Mouse (Mus musculus): Measurements from ENCODE around the gene Spata32. TPM values are rescaled to one million over a fixed set of nuclear protein-coding genes. Genes with fewer than 3 reads are reported as not detected.

The Spata32 gene
- polyA plus RNA-seq (2015; fragmentation: Nextera tagmentation; extraction: Ambion mirVana): not detected in 2 replicates

DNA sequence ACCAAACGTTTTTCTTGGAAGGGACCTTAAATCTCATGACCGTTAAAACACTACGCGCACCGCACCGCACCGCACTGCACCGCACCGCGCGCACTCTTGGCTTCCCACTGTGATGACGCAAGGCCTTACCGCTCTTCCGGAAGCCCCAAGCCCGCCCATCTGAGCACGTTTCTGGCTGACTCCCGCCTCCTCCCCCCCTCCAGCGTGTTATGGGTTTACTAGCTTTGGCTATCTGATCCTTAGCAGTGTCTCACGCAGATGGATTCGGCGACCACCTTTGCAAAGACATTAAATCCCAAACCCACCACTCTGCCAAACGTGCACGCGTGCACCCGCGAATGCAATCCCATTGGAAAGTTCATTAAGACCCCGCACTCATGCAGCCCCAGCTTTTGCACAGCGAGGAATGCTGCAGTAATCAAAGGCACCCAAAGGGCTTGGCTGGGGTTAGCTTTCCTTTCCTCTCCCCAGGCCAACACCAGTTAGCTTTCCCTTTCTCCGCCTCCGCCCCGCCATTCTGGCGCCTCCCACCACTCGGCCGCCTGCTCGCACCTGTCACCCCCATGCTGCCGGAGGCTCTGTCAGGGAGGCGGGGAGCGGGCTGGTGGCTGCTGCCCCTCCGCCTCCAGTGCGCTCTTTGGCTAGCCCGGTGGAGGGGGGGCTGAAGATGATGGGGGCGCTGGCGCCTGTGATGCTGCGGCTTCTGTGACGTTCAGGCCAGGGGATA, at the start of gene Spata32:
Gene Spata32, minus strand, starts transcription at position 643 of the 727 bp plus-strand sequence.

DNA sequence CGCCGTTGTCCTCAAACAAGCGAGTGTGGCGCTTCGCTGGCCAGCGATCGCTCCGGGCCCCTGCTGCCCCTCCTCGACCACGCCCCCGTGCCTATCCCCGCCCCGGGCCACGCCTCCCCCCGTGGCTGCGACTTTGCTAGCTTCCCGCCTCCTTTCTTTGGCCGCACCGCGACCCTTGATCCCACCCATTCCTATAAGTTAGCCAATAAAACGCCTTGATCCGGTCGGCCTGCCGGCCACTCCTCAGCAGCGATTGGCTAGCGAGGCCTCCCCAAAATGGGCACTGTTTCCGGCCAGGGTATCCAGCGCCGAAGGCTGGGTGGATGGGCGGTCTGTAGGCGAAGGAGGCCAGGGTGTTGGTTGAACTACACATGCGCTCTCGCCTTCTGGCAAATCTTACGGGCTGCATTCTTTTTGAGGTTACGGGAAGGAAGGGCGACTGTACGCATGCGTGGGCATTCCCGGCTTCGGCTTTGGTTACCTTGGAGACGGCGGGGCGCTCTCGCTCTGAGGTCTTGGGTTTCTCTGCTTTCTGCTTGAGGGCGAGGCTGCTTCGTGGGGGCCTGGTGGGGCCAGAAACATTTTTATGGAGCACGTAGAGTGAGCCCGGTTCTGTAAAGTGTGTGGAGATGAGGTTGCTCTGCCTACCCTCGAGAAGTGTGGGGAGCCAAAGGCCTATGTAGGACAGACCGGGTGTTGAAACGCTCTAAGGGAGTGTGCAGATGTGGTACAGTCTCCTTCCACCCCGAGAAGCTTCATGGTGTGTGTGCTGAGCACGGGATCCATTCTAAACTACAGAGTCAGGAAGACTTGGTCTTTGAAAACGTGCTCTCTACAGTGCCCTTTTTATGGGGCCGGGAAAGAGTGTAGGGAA, 49.4 kb upstream of the Spata32 start, which contains the start of gene Map3k14:
Gene Map3k14, minus strand, starts transcription at position 127 of the 874 bp plus-strand sequence.

DNA sequence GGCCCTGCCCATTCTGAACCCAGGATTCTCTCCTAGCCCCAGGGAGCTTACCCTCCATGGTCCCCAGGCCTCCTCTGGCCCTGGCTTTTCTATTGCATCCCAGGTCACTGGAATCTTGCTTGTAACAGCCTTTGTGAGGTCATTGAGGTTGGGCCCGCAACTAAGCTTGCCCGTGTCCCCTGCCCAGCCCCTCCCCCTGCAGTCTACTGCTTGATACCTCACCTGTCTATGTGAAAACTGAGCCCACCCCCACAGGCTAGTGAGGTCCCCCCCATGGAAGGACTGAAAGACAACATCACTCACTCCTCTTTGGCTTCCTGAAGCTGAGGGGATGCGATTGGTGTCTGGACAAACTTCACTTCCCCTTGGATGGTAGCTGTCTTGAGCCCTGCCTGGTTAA, 9.8 kb downstream of the Spata32 start, which contains the start of gene 1700023F06Rik:
Gene 1700023F06Rik, minus strand, starts transcription at position 101 of the 400 bp plus-strand sequence.

DNA sequence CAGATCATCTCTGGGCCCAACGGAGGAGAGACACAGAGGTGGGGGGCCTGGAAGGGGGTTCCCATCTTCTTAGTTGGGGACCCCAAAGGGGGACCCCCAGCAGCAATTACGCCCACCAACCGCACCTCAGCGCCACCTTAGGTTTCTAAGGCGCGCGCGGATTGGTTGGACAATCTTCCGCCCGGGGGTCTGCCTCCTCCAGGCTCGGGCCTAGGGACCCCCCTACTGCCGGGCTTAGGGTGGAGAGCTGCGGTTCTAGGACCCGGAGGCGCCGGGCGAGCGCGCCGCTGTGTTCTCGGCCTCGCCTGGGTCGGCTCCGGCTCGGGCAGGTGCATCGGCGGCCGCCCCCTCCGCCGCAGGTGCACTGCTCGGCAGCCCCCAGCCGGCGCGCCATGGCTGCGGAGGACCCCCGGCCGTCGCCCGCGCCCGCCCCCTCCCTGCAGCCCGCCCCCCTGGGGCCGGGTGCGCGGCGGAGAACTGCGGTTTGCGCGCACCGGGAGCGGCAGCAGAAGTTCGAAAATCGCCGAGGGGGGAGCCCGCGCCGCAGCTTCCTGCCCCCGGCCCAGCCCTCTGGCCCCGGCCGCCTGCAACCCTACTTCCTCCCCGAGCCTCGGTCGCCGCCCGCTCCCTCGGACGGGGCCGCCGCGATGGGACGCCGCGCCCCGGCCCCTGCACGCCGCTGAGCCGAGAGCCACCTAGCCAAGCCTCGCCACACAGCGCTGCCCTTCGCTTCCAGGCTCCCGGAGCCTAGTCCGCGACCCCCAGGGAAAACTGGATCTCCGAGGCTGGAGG, 47.5 kb downstream of the Spata32 start, which contains the start of gene Fmnl1:
Gene Fmnl1, plus strand, starts transcription at position 614 of the 792 bp plus-strand sequence.

Other genes starting within 250 kb of the Spata32 start
- gene Nmt1, start 190.2 kb downstream of the Spata32 start, polyA plus RNA-seq (2015; fragmentation: Nextera tagmentation; extraction: Ambion mirVana): 40.0 and 56.0 TPM in 2 replicates
- gene Dcakd, start 190.1 kb downstream of the Spata32 start, polyA plus RNA-seq (2015; fragmentation: Nextera tagmentation; extraction: Ambion mirVana): 84.8 and 99.7 TPM in 2 replicates
- gene Plcd3, start 116.8 kb downstream of the Spata32 start, polyA plus RNA-seq (2015; fragmentation: Nextera tagmentation; extraction: Ambion mirVana): 3.5 and 4.9 TPM in 2 replicates
- 34.4 and 53.2 TPM in 2 replicates for gene Acbd4, start 116.8 kb downstream of the Spata32 start, polyA plus RNA-seq (2015; fragmentation: Nextera tagmentation; extraction: Ambion mirVana)
- 6.0 and 6.6 TPM in 2 replicates for gene Hexim1, start 102.2 kb downstream of the Spata32 start, polyA plus RNA-seq (2015; fragmentation: Nextera tagmentation; extraction: Ambion mirVana)
- 10.0 and 11.4 TPM in 2 replicates for gene Hexim2, start 86.0 kb downstream of the Spata32 start, polyA plus RNA-seq (2015; fragmentation: Nextera tagmentation; extraction: Ambion mirVana)
- 3.0 and 3.9 TPM in 2 replicates for gene Fmnl1, start 47.3 kb downstream of the Spata32 start, polyA plus RNA-seq (2015; fragmentation: Nextera tagmentation; extraction: Ambion mirVana)
- 0.36 and 0.47 TPM in 2 replicates for gene 1700023F06Rik, start 9.9 kb downstream of the Spata32 start, polyA plus RNA-seq (2015; fragmentation: Nextera tagmentation; extraction: Ambion mirVana)
- gene Map3k14, start 49.0 kb upstream of the Spata32 start, polyA plus RNA-seq (2015; fragmentation: Nextera tagmentation; extraction: Ambion mirVana): 2.4 and 2.6 TPM in 2 replicates
- 4.6 and 6.3 TPM in 2 replicates for gene Arhgap27, start 145.3 kb upstream of the Spata32 start, polyA plus RNA-seq (2015; fragmentation: Nextera tagmentation; extraction: Ambion mirVana)
- 4.1 and 4.9 TPM in 2 replicates for gene Plekhm1, start 194.3 kb upstream of the Spata32 start, polyA plus RNA-seq (2015; fragmentation: Nextera tagmentation; extraction: Ambion mirVana)